Mouse (Mus musculus): Measurements from ENCODE around the gene BC029722. TPM values are rescaled to one million over a fixed set of nuclear protein-coding genes. Genes with fewer than 3 reads are reported as not detected.
A peak's percentile ranks its signal among the peaks of the same experiment; 100 is the strongest.

Gene BC029722
- total RNA-seq, 2 experiments from 2014 or later: 171 to 240 TPM

GRCm38 (mm10) chr2:155819449-155820251, 424 bp upstream of the BC029722 start:
- DNase-seq (ENCODE audit: low spot score in 2 of 2): no peak

- DNase-seq (ENCODE audit: low spot score in 2 of 2): peak; percentile 93 to 96
Measured at GRCm38 (mm10) chr2:155818596-155819391, 432 bp downstream of the BC029722 start.

- DNase-seq (ENCODE audit: low spot score in 2 of 2): peak in 1 of 2 experiments; percentile 60
Measured at GRCm38 (mm10) chr2:155817301-155818245, 1.7 kb downstream of the BC029722 start.

GRCm38 (mm10) chr2:155816179-155816578, 3.0 kb downstream of the BC029722 start:
- no peak for DNase-seq (ENCODE audit: low spot score in 2 of 2)

- DNase-seq (ENCODE audit: low spot score in 2 of 2): no peak
Measured at GRCm38 (mm10) chr2:155814829-155815228, 4.4 kb downstream of the BC029722 start.

GRCm38 (mm10) chr2:155812637-155813036, 6.6 kb downstream of the BC029722 start:
- no peak for DNase-seq (ENCODE audit: low spot score in 2 of 2)

- DNase-seq (ENCODE audit: low spot score in 2 of 2): peak; percentile 84
Measured at GRCm38 (mm10) chr2:155811821-155812396, 7.3 kb downstream of the BC029722 start.

- peak in 1 of 2 experiments; percentile 42 for DNase-seq (ENCODE audit: low spot score in 2 of 2)
Measured at GRCm38 (mm10) chr2:155809620-155810019, 9.6 kb downstream of the BC029722 start.

GRCm38 (mm10) chr2:155807408-155807807, 11.8 kb downstream of the BC029722 start:
- DNase-seq (ENCODE audit: low spot score in 2 of 2): no peak

- peak in 1 of 2 experiments; percentile 57 for DNase-seq (ENCODE audit: low spot score in 2 of 2)
Measured at GRCm38 (mm10) chr2:155806548-155806947, 12.7 kb downstream of the BC029722 start.

- DNase-seq (ENCODE audit: low spot score in 2 of 2): no peak
Measured at GRCm38 (mm10) chr2:155805925-155806255, 13.3 kb downstream of the BC029722 start.

- peak; percentile 66 to 73 for DNase-seq (ENCODE audit: low spot score in 2 of 2)
Measured at GRCm38 (mm10) chr2:155805231-155805924, 13.8 kb downstream of the BC029722 start.

GRCm38 (mm10) chr2:155804053-155804452, 15.2 kb downstream of the BC029722 start:
- DNase-seq (ENCODE audit: low spot score in 2 of 2): no peak

GRCm38 (mm10) chr2:155802761-155803160, 16.5 kb downstream of the BC029722 start:
- DNase-seq (ENCODE audit: low spot score in 2 of 2): no peak

GRCm38 (mm10) chr2:155798613-155799012, 20.6 kb downstream of the BC029722 start:
- no peak for DNase-seq (ENCODE audit: low spot score in 2 of 2)

- no peak for DNase-seq (ENCODE audit: low spot score in 2 of 2)
Measured at GRCm38 (mm10) chr2:155794674-155795445, 24.4 kb downstream of the BC029722 start.

GRCm38 (mm10) chr2:155792899-155793298, 26.3 kb downstream of the BC029722 start:
- no peak for DNase-seq (ENCODE audit: low spot score in 2 of 2)

- DNase-seq (ENCODE audit: low spot score in 2 of 2): no peak
Measured at GRCm38 (mm10) chr2:155787949-155788931, 31.0 kb downstream of the BC029722 start.
